In the genomic region with DNA sequence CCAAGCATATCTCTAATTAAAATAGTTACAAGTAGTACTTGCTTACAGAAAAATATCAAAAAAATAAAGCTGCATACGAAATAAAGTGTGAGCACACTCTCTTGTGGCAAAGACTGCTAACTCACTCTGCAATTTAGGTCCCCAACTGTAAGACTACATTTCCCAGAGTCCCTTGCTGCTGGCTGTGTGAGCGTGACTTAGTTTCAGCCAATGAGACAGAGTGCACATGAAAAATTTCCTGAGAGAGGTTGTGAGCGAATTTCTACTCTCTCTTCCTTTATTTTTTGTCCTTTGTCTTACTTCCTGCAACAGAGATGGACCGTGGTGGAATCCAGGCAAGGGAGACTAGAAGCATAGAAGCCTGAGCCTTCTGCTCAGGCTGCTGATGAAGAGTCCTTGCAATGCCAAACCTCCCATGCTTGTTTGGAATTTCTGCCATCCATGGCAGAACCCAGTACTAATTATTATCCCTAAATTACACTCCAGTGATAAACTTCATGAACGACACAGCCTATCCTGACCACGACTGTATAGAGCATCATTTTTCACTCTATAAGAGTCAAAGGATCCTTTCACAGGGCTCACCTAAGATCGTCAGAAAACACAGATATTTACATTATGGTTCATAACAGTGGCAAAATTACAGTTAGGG, we compare ENCODE assay signal across 1 mouse cellular context.
TF ChIP-seq lines count a peak whose summit lies in the region.

No protein-coding gene starts in this region.

TF ChIP-seq in MEL, 35 proteins besides CTCF, POLR2A, EP300 and RAD21 (continued from another document):
- TF ChIP-seq UBTF (IDR thresholded peaks at IDR 0.05; ENCODE audit: borderline replicate concordance, insufficient read depth, low read depth, low read length) (no peak), TBP (IDR thresholded peaks at IDR 0.05; ENCODE audit: low read depth, low read length) (0 out of 2 replicates have a peak, but pooled peaks have one; percentile 12), SIN3A (IDR thresholded peaks at IDR 0.05; ENCODE audit: low read length) (peak; percentile 53; the same call in 1 of the 2 replicates), MAFK (IDR thresholded peaks at IDR 0.05; ENCODE audit: borderline replicate concordance, low read depth, low read length) (no peak), MYB (IDR thresholded peaks at IDR 0.05; ENCODE audit: low read depth, low read length) (no peak), HCFC1 (IDR thresholded peaks at IDR 0.05; ENCODE audit: low read depth, low read length) (peak; percentile 98), NRF1 (IDR thresholded peaks at IDR 0.05; ENCODE audit: insufficient read depth, low read depth, low read length, poor library complexity, severe bottlenecking) (no peak), TAL1 (IDR thresholded peaks at IDR 0.05; ENCODE audit: low read length) (no peak), CHD2 (IDR thresholded peaks at IDR 0.05; ENCODE audit: low read length) (peak; percentile 34; the same call in 1 of the 2 replicates), E2F4 (IDR thresholded peaks at IDR 0.05; ENCODE audit: borderline replicate concordance, low read depth, low read length) (no peak), MAX (IDR thresholded peaks at IDR 0.05; ENCODE audit: low read length) (no peak), GATA1 (IDR thresholded peaks at IDR 0.05; ENCODE audit: low read depth, low read length) (no peak), TCF12 (IDR thresholded peaks at IDR 0.05; ENCODE audit: low read depth, low read length) (no peak)
